Mouse (Mus musculus) forebrain, postnatal 0 days (tissue): Measurements from ENCODE around the gene Frs3. TPM values are rescaled to one million over a fixed set of nuclear protein-coding genes. Genes with fewer than 3 reads are reported as not detected.
A peak's percentile ranks its signal among the peaks of the same experiment; 100 is the strongest.

Experiments used
- ATAC-seq: fragments of 200-750 bp; cut with Nextera tagmentation; 2 replicates; pipeline ENCODE4 v1.8.0; 2017; ENCODE audit warnings: mild to moderate bottlenecking, moderate library complexity
- DNase-seq: peaks from one replicate; pipeline ENCODE4 v3.0.0-alpha.2; 2015
- H3K27ac ChIP-seq: fragments of 300-500 bp; sonication (generic); 2 replicates; pipeline ENCODE4 v1.5.1; 2014; ENCODE audit warnings: low read depth, mild to moderate bottlenecking, antibody characterized with exemption, low read length, moderate library complexity, mixed read lengths
- H3K27me3 ChIP-seq: fragments of 300-500 bp; sonication (generic); 2 replicates; pipeline ENCODE4 v1.6.1; 2014; ENCODE audit warnings: mild to moderate bottlenecking, low read length, mixed read lengths; ENCODE audit not compliant: insufficient read depth
- H3K36me3 ChIP-seq: fragments of 300-500 bp; sonication (generic); 2 replicates; pipeline ENCODE4 v1.6.1; 2014; ENCODE audit warnings: mild to moderate bottlenecking, moderate library complexity; ENCODE audit not compliant: insufficient read depth
- H3K4me1 ChIP-seq: fragments of 300-500 bp; sonication (generic); 2 replicates; pipeline ENCODE4 v1.6.1; 2014; ENCODE audit warnings: antibody characterized with exemption; ENCODE audit not compliant: insufficient read depth
- H3K4me2 ChIP-seq: fragments of 300-500 bp; sonication (generic); 2 replicates; pipeline ENCODE4 v1.6.1; 2014; ENCODE audit warnings: low read depth, mild to moderate bottlenecking, moderate library complexity
- H3K4me3 ChIP-seq: fragments of 300-500 bp; sonication (generic); 2 replicates; pipeline ENCODE4 v1.5.1; 2014; ENCODE audit warnings: low read depth, low read length, mixed read lengths
- H3K9ac ChIP-seq: fragments of 300-500 bp; sonication (generic); 2 replicates; pipeline ENCODE4 v1.6.1; 2014; ENCODE audit warnings: mild to moderate bottlenecking
- H3K9me3 ChIP-seq: fragments of 300-500 bp; sonication (generic); 2 replicates; pipeline ENCODE4 v1.6.1; 2016; ENCODE audit warnings: low read length
- CTCF ChIP-seq: sonication (generic); IDR thresholded peaks from 2 replicates; pipeline ENCODE4 v1.5.1; 2016; ENCODE audit warnings: antibody characterized with exemption, control low read depth, low read depth
- WGBS: fragments of 180-500 bp; shearing (Covaris S2); extraction: QIAGEN DNeasy Blood & Tissue Kit; methylation state at CpG from one replicate; pipeline ENCODE4 v1.1.7; 2014; 5-methylcytosine and 5-hydroxymethylcytosine counted together
- polyA plus RNA-seq: library from polyadenylated mRNA; unstranded; fragments of >200 nt; fragmentation: Nextera tagmentation; extraction: Ambion mirVana; gene quantifications from 2 replicates; pipeline ENCODE4 v1.2.1, GENCODE M21; 2015
- total RNA-seq: library from RNA; depleted of rRNA; stranded (reverse); fragments of >200 nt; gene quantifications from 2 replicates; pipeline ENCODE4 v1.2.3, GENCODE M21; 2014

Frs3 gene
- total and polyA plus RNA-seq, 2 experiments from 2014 or later, result 43.6 to 79.6 TPM

- ATAC-seq, result 0 out of 2 replicates have a peak, but pooled peaks have one; percentile 16
These were observed 49.4 kb downstream of the Frs3 start for GRCm38 (mm10) chr17:47738066-47738878.

GRCm38 (mm10) chr17:47738879-47739798 is 50.3 kb downstream of the Frs3 start:
- 11% methylated on average over 20 of the region's 20 CpGs for WGBS
- no peak for TF ChIP-seq CTCF
- Histone ChIP-seq H3K27me3 (peaks cover 14% of the 10 kb centered on the region), H3K9ac (no peak overlapping the region), H3K4me3 (peak overlapping the region; percentile 52; the same call in 1 of the 2 replicates), H3K4me1 (0 out of 2 replicates have a peak, but pooled peaks cover 3% of the 10 kb centered on the region), H3K27ac (no peak overlapping the region), H3K4me2 (peak overlapping the region; percentile 95), H3K36me3 (no peaks in the 10 kb centered on the region), H3K9me3 (no peaks in the 10 kb centered on the region)
- DNase-seq (peak; percentile 9), ATAC-seq (no peak)

More at GRCm38 (mm10) chr17:47738066-47738878, 49.4 kb downstream of the Frs3 start:
- no peak for DNase-seq
- 3% methylated on average over 60 of the region's 61 CpGs for WGBS
- H3K27me3 ChIP-seq, result peaks cover 14% of the 10 kb centered on the region
- H3K9ac ChIP-seq, result peak overlapping the region; percentile 41
- TF ChIP-seq CTCF, result no peak
- no peaks in the 10 kb centered on the region for H3K36me3 ChIP-seq
- H3K27ac ChIP-seq, result no peak overlapping the region
- H3K4me1 ChIP-seq, result 0 out of 2 replicates have a peak, but pooled peaks cover 3% of the 10 kb centered on the region
- peak overlapping the region; percentile 52 for H3K4me3 ChIP-seq
- H3K4me2 ChIP-seq, result peak overlapping the region; percentile 95
- H3K9me3 ChIP-seq, result no peaks in the 10 kb centered on the region

GRCm38 (mm10) chr17:47740186-47740585 is 51.4 kb downstream of the Frs3 start:
- Histone ChIP-seq H3K27ac (no peak overlapping the region), H3K4me1 (0 out of 2 replicates have a peak, but pooled peaks cover 3% of the 10 kb centered on the region), H3K9ac (no peak overlapping the region), H3K9me3 (no peaks in the 10 kb centered on the region), H3K27me3 (peaks cover 14% of the 10 kb centered on the region), H3K4me2 (no peak overlapping the region), H3K4me3 (no peak overlapping the region), H3K36me3 (no peaks in the 10 kb centered on the region)
- DNase-seq, result no peak
- WGBS, result 67% methylated on average over 2 of the region's 2 CpGs
- ATAC-seq, result no peak
- no peak for TF ChIP-seq CTCF

GRCm38 (mm10) chr17:47742991-47743734 is 54.3 kb downstream of the Frs3 start:
- H3K4me3 ChIP-seq, result no peak overlapping the region
- H3K9me3 ChIP-seq, result no peaks in the 10 kb centered on the region
- 47% methylated on average over 16 of the region's 16 CpGs for WGBS
- no peak overlapping the region for H3K27ac ChIP-seq
- no peak overlapping the region for H3K4me2 ChIP-seq
- H3K36me3 ChIP-seq, result no peaks in the 10 kb centered on the region
- DNase-seq, result no peak
- H3K27me3 ChIP-seq, result peaks cover 2% of the 10 kb centered on the region
- H3K4me1 ChIP-seq, result 0 out of 2 replicates have a peak, but pooled peaks cover 3% of the 10 kb centered on the region
- peak; percentile 43 for TF ChIP-seq CTCF
- no peak for ATAC-seq
- H3K9ac ChIP-seq, result no peak overlapping the region

- H3K4me1 ChIP-seq, result no peaks in the 10 kb centered on the region
- no peak overlapping the region for H3K9ac ChIP-seq
- no peaks in the 10 kb centered on the region for H3K36me3 ChIP-seq
- H3K27me3 ChIP-seq, result no peaks in the 10 kb centered on the region
- ATAC-seq (no peak), DNase-seq (no peak)
- no peak overlapping the region for H3K27ac ChIP-seq
- WGBS, result 95% methylated on average over 14 of the region's 14 CpGs
- H3K4me3 ChIP-seq, result no peak overlapping the region
- TF ChIP-seq CTCF, result no peak
- no peaks in the 10 kb centered on the region for H3K9me3 ChIP-seq
- H3K4me2 ChIP-seq, result no peak overlapping the region
These were observed 55.3 kb downstream of the Frs3 start for GRCm38 (mm10) chr17:47744086-47744485.

- DNase-seq (no peak), ATAC-seq (no peak)
- H3K4me3 ChIP-seq, result no peak overlapping the region
- H3K9me3 ChIP-seq, result no peaks in the 10 kb centered on the region
- H3K4me2 ChIP-seq, result no peak overlapping the region
- no peaks in the 10 kb centered on the region for H3K36me3 ChIP-seq
- H3K27ac ChIP-seq, result no peak overlapping the region
- WGBS, result 92% methylated on average over 10 of the region's 10 CpGs
- H3K4me1 ChIP-seq, result no peaks in the 10 kb centered on the region
- TF ChIP-seq CTCF, result peak; percentile 38
- H3K27me3 ChIP-seq, result no peaks in the 10 kb centered on the region
- H3K9ac ChIP-seq, result no peak overlapping the region
These were observed 56.0 kb downstream of the Frs3 start for GRCm38 (mm10) chr17:47744746-47745368.
